Mouse (Mus musculus): ENCODE measurements around the gene Grin2a. TPM values are rescaled to one million over a fixed set of nuclear protein-coding genes. Genes with fewer than 3 reads are reported as not detected.

Grin2a gene
- polyA plus RNA-seq, 1 experiment from 2014 or later: 0.33 TPM

GRCm38 (mm10) chr16:9801338-9801737 lies 194.0 kb downstream of the Grin2a start:
- ATAC-seq (ENCODE audit: low FRiP score) (no peak), DNase-seq (ENCODE audit: low spot score, missing footprints) (no peak)
- Histone ChIP-seq H3K27ac (ENCODE audit: low read depth, low read length) (no peak overlapping the region), H3K36me3 (ENCODE audit: control insufficient read depth, insufficient read depth, low read length) (no peaks in the 10 kb centered on the region), H3K27me3 (ENCODE audit: control insufficient read depth, insufficient read depth, low read length) (no peaks in the 10 kb centered on the region), H3K4me1 (ENCODE audit: control insufficient read depth, insufficient read depth, low read length) (no peaks in the 10 kb centered on the region), H3K9me3 (ENCODE audit: control insufficient read depth, low read length) (no peaks in the 10 kb centered on the region), H3K9ac (ENCODE audit: low read length) (no peak overlapping the region), H3K4me3 (ENCODE audit: low read depth, low read length) (no peak overlapping the region), H3K4me2 (no peak overlapping the region)
- WGBS: 89% methylated on average over 8 of the region's 8 CpGs

GRCm38 (mm10) chr16:9800221-9800620 lies 195.1 kb downstream of the Grin2a start:
- 84% methylated on average over 1 of the region's 1 CpGs for WGBS

DNA sequence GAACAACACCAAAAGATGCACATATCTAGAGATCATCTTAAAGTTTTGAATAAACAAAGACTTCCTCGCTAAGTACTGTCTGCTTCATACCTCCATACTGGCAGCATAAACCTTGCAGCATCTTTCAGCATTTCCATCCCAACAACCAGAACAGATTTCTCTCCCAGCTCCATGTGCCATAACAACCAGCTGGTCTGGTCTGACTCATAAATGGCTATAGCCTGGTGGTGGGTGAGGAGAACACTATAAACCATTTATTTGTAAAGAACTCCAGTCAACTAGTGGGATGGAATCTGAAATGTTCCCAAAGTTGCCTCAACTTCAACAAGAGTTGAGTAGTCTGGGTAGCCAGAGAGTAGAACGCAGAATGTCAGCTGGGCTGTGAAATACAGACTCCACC lies 202.4 kb downstream of the Grin2a start:
- Histone ChIP-seq H3K4me3 (ENCODE audit: low read depth, low read length) (no peak overlapping the region), H3K9me3 (ENCODE audit: control insufficient read depth, low read length) (no peaks in the 10 kb centered on the region), H3K36me3 (ENCODE audit: control insufficient read depth, insufficient read depth, low read length) (no peaks in the 10 kb centered on the region), H3K27ac (ENCODE audit: low read depth, low read length) (no peak overlapping the region), H3K4me2 (no peak overlapping the region), H3K27me3 (ENCODE audit: control insufficient read depth, insufficient read depth, low read length) (no peaks in the 10 kb centered on the region), H3K4me1 (ENCODE audit: control insufficient read depth, insufficient read depth, low read length) (no peaks in the 10 kb centered on the region), H3K9ac (ENCODE audit: low read length) (no peak overlapping the region)
- no peak for ATAC-seq (ENCODE audit: low FRiP score)
- WGBS: 86% methylated on average over 2 of the region's 2 CpGs
- no peak for DNase-seq (ENCODE audit: low spot score, missing footprints)

More at GRCm38 (mm10) chr16:9800221-9800620, 195.1 kb downstream of the Grin2a start:
- Histone ChIP-seq H3K36me3 (ENCODE audit: control insufficient read depth, insufficient read depth, low read length) (no peaks in the 10 kb centered on the region), H3K9ac (ENCODE audit: low read length) (no peak overlapping the region), H3K9me3 (ENCODE audit: control insufficient read depth, low read length) (no peaks in the 10 kb centered on the region), H3K4me2 (no peak overlapping the region), H3K4me1 (ENCODE audit: control insufficient read depth, insufficient read depth, low read length) (no peaks in the 10 kb centered on the region), H3K4me3 (ENCODE audit: low read depth, low read length) (no peak overlapping the region), H3K27ac (ENCODE audit: low read depth, low read length) (no peak overlapping the region), H3K27me3 (ENCODE audit: control insufficient read depth, insufficient read depth, low read length) (no peaks in the 10 kb centered on the region)
- DNase-seq (ENCODE audit: low spot score, missing footprints): no peak
- no peak for ATAC-seq (ENCODE audit: low FRiP score)

DNA sequence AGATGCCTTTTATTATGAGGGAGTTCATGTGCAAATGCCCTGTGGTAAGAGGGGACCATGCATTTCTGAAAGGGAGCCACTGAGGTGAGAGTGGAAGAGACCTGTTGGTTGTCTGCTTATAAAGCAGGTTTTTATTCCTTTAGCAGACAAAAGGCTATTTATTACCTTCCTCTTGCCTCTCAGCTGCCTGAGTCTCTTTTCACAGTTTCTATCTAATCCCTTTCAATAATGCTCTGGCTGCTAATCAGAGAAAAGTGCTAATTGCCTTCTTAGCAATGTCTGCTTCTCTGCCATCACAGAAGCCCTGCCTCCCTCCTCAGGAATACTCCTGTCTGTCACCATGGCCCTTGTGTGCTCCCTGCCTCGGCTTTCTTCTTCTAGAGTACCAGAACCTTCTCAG lies 209.1 kb downstream of the Grin2a start:
- Histone ChIP-seq H3K27me3 (ENCODE audit: control insufficient read depth, insufficient read depth, low read length) (no peaks in the 10 kb centered on the region), H3K27ac (ENCODE audit: low read depth, low read length) (no peak overlapping the region), H3K4me1 (ENCODE audit: control insufficient read depth, insufficient read depth, low read length) (no peaks in the 10 kb centered on the region), H3K4me2 (no peak overlapping the region), H3K9ac (ENCODE audit: low read length) (no peak overlapping the region), H3K9me3 (ENCODE audit: control insufficient read depth, low read length) (no peaks in the 10 kb centered on the region), H3K4me3 (ENCODE audit: low read depth, low read length) (no peak overlapping the region), H3K36me3 (ENCODE audit: control insufficient read depth, insufficient read depth, low read length) (no peaks in the 10 kb centered on the region)
- 69% methylated on average over 1 of the region's 1 CpGs for WGBS
- ATAC-seq (ENCODE audit: low FRiP score): no peak
- no peak for DNase-seq (ENCODE audit: low spot score, missing footprints)

- no peaks in the 10 kb centered on the region for H3K27me3 ChIP-seq (ENCODE audit: control insufficient read depth, insufficient read depth, low read length)
- WGBS: 91% methylated on average over 4 of the region's 4 CpGs
- no peak overlapping the region for H3K27ac ChIP-seq (ENCODE audit: low read depth, low read length)
- H3K9me3 ChIP-seq (ENCODE audit: control insufficient read depth, low read length): no peaks in the 10 kb centered on the region
- no peak overlapping the region for H3K4me2 ChIP-seq
- no peaks in the 10 kb centered on the region for H3K4me1 ChIP-seq (ENCODE audit: control insufficient read depth, insufficient read depth, low read length)
- ATAC-seq (ENCODE audit: low FRiP score) (no peak), DNase-seq (ENCODE audit: low spot score, missing footprints) (no peak)
- H3K9ac ChIP-seq (ENCODE audit: low read length): no peak overlapping the region
- H3K36me3 ChIP-seq (ENCODE audit: control insufficient read depth, insufficient read depth, low read length): no peaks in the 10 kb centered on the region
- H3K4me3 ChIP-seq (ENCODE audit: low read depth, low read length): no peak overlapping the region
These were observed 209.5 kb downstream of the Grin2a start for GRCm38 (mm10) chr16:9785821-9786220.

GRCm38 (mm10) chr16:9768981-9769380 lies 226.4 kb downstream of the Grin2a start:
- no peaks in the 10 kb centered on the region for H3K4me1 ChIP-seq (ENCODE audit: control insufficient read depth, insufficient read depth, low read length)
- ATAC-seq (ENCODE audit: low FRiP score) (no peak), DNase-seq (ENCODE audit: low spot score, missing footprints) (no peak)
- H3K4me2 ChIP-seq: no peak overlapping the region
- H3K27me3 ChIP-seq (ENCODE audit: control insufficient read depth, insufficient read depth, low read length): no peaks in the 10 kb centered on the region
- H3K27ac ChIP-seq (ENCODE audit: low read depth, low read length): no peak overlapping the region
- H3K4me3 ChIP-seq (ENCODE audit: low read depth, low read length): no peak overlapping the region
- H3K9me3 ChIP-seq (ENCODE audit: control insufficient read depth, low read length): no peaks in the 10 kb centered on the region
- no peak overlapping the region for H3K9ac ChIP-seq (ENCODE audit: low read length)
- WGBS: 97% methylated on average over 1 of the region's 1 CpGs
- H3K36me3 ChIP-seq (ENCODE audit: control insufficient read depth, insufficient read depth, low read length): no peaks in the 10 kb centered on the region

DNA sequence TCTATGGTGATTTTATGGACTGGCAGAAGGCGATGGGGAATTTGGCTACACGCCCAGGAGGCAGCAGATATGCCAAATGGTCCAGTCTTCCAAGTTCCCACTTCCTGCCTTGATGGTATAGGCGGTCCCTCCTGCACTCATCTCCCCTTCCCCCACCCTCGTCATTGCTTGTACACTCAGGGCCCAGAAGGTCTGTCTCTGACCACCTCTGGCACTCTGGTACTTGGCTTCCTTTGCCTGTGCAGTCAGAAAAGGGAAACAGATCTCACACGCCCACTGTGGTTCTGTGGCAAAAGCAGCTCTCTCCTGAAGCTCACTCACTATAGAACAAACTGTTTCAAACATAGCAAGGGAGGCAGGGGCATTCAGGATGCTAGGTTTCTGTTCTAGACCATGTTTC lies 227.0 kb downstream of the Grin2a start:
- ATAC-seq (ENCODE audit: low FRiP score) (no peak), DNase-seq (ENCODE audit: low spot score, missing footprints) (no peak)
- H3K4me2 ChIP-seq: no peak overlapping the region
- no peak overlapping the region for H3K9ac ChIP-seq (ENCODE audit: low read length)
- no peaks in the 10 kb centered on the region for H3K4me1 ChIP-seq (ENCODE audit: control insufficient read depth, insufficient read depth, low read length)
- H3K27ac ChIP-seq (ENCODE audit: low read depth, low read length): no peak overlapping the region
- 93% methylated on average over 5 of the region's 5 CpGs for WGBS
- no peak overlapping the region for H3K4me3 ChIP-seq (ENCODE audit: low read depth, low read length)
- no peaks in the 10 kb centered on the region for H3K27me3 ChIP-seq (ENCODE audit: control insufficient read depth, insufficient read depth, low read length)
- no peaks in the 10 kb centered on the region for H3K9me3 ChIP-seq (ENCODE audit: control insufficient read depth, low read length)
- H3K36me3 ChIP-seq (ENCODE audit: control insufficient read depth, insufficient read depth, low read length): no peaks in the 10 kb centered on the region

DNA sequence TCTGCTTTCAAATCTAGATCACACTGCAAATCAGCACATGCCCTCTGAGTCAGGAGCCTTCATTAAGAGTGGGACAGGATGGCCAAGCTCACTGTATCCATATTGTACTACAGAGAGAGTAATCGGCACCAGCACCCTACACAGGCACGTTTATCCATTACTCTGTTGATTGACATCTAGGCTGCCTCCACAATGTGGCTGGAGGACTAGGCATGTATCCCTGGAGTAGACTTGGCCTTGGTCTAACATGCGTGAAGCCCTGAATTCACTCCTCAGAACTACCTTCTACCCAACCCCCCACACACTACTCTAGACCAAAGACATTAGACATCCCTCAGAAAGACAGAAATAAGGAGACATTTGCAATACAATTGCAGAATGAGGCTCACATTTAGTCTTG lies 227.4 kb downstream of the Grin2a start:
- Histone ChIP-seq H3K9ac (ENCODE audit: low read length) (no peak overlapping the region), H3K4me3 (ENCODE audit: low read depth, low read length) (no peak overlapping the region), H3K27ac (ENCODE audit: low read depth, low read length) (no peak overlapping the region), H3K4me1 (ENCODE audit: control insufficient read depth, insufficient read depth, low read length) (no peaks in the 10 kb centered on the region), H3K36me3 (ENCODE audit: control insufficient read depth, insufficient read depth, low read length) (no peaks in the 10 kb centered on the region), H3K9me3 (ENCODE audit: control insufficient read depth, low read length) (no peaks in the 10 kb centered on the region), H3K27me3 (ENCODE audit: control insufficient read depth, insufficient read depth, low read length) (no peaks in the 10 kb centered on the region), H3K4me2 (no peak overlapping the region)
- ATAC-seq (ENCODE audit: low FRiP score) (no peak), DNase-seq (ENCODE audit: low spot score, missing footprints) (no peak)
- WGBS: 84% methylated on average over 3 of the region's 3 CpGs

- no peak for ATAC-seq (ENCODE audit: low FRiP score)
- DNase-seq (ENCODE audit: low spot score, missing footprints): no peak
- WGBS: 83% methylated on average over 2 of the region's 2 CpGs
- no peak overlapping the region for H3K9ac ChIP-seq (ENCODE audit: low read length)
- H3K27me3 ChIP-seq (ENCODE audit: control insufficient read depth, insufficient read depth, low read length): no peaks in the 10 kb centered on the region
- no peak overlapping the region for H3K4me3 ChIP-seq (ENCODE audit: low read depth, low read length)
- no peaks in the 10 kb centered on the region for H3K4me1 ChIP-seq (ENCODE audit: control insufficient read depth, insufficient read depth, low read length)
- no peaks in the 10 kb centered on the region for H3K9me3 ChIP-seq (ENCODE audit: control insufficient read depth, low read length)
- H3K27ac ChIP-seq (ENCODE audit: low read depth, low read length): no peak overlapping the region
- no peak overlapping the region for H3K4me2 ChIP-seq
- no peaks in the 10 kb centered on the region for H3K36me3 ChIP-seq (ENCODE audit: control insufficient read depth, insufficient read depth, low read length)
These were observed 231.3 kb downstream of the Grin2a start for GRCm38 (mm10) chr16:9764086-9764485.

DNA sequence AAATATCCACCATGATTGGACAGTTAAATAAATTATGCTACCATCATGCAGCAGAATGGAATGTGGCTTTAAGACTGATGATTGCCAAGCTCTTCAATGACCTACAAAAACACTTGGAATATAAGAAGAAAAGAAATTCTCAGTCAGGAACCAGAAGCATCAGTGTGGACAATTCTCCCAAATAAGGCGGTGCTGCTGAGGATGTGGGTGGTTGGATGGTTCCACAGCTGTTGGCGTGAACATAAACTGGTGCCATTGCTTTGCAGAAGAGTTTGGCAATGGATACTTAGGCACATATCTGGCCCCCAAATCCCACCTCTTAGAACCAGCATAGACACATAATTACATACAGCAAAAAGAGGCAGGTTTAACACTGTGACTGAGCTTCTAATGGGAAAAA lies 235.0 kb downstream of the Grin2a start:
- 94% methylated on average over 2 of the region's 2 CpGs for WGBS
- no peaks in the 10 kb centered on the region for H3K4me1 ChIP-seq (ENCODE audit: control insufficient read depth, insufficient read depth, low read length)
- no peak overlapping the region for H3K27ac ChIP-seq (ENCODE audit: low read depth, low read length)
- DNase-seq (ENCODE audit: low spot score, missing footprints): no peak
- no peak overlapping the region for H3K4me3 ChIP-seq (ENCODE audit: low read depth, low read length)
- ATAC-seq (ENCODE audit: low FRiP score): no peak
- H3K36me3 ChIP-seq (ENCODE audit: control insufficient read depth, insufficient read depth, low read length): no peaks in the 10 kb centered on the region
- no peak overlapping the region for H3K4me2 ChIP-seq
- H3K9ac ChIP-seq (ENCODE audit: low read length): no peak overlapping the region
- no peaks in the 10 kb centered on the region for H3K27me3 ChIP-seq (ENCODE audit: control insufficient read depth, insufficient read depth, low read length)
- H3K9me3 ChIP-seq (ENCODE audit: control insufficient read depth, low read length): no peaks in the 10 kb centered on the region
